Mouse (Mus musculus): ENCODE measurements at regions not wholly inside any gene's neighbourhood (a gene's known extent, or its start where the extent isn't known, plus 50 kb on each side); places are given as distances from the start of the nearest gene placed in this dataset.
A peak's percentile ranks its signal among the peaks of the same experiment; 100 is the strongest.

DNA sequence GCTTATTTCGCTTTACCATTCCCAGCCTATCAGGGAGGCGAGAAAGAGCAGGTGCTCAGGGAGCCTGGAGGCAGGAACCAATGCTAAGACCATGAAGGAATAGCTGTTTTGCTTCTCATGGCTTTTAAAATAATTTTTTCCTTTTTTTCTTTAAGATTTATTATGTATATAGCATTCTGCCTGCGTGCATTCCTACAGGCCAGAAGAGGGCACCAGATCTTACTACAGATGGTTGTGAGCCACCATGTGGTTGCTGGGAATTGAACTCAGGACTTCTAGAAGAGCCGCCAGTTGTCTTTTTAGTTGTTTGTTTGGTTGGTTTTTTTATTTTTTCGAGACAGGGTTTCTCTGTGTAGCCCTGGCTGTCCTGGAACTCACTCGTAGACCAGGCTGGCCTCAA is 113.6 kb upstream of the Armc2 start:
- Histone ChIP-seq H3K36me3 (no peaks in the 10 kb centered on the region), H3K27ac (no peak overlapping the region), H3K27me3 (ENCODE audit: insufficient read depth, poor library complexity, severe bottlenecking) (no peaks in the 10 kb centered on the region), H3K4me3 (no peak overlapping the region), H3K9me3 (no peaks in the 10 kb centered on the region), H3K4me1 (replicated peaks) (0 out of 2 replicates have a peak, but pooled peaks cover 8% of the 10 kb centered on the region)
- DNase-seq (ENCODE audit: low spot score): no peak
- 90% methylated on average over 6 of the region's 6 CpGs for WGBS

- H3K4me3 ChIP-seq: no peak overlapping the region
- 0 out of 2 replicates have a peak overlapping the region, but pooled peaks have one; percentile 40 for H3K27ac ChIP-seq
- no peaks in the 10 kb centered on the region for H3K27me3 ChIP-seq (ENCODE audit: insufficient read depth, poor library complexity, severe bottlenecking)
- WGBS: 75% methylated on average over 2 of the region's 2 CpGs
- peak; percentile 41 for DNase-seq (ENCODE audit: low spot score)
- H3K9me3 ChIP-seq: no peaks in the 10 kb centered on the region
- 0 out of 2 replicates have a peak, but pooled peaks cover 8% of the 10 kb centered on the region for H3K4me1 ChIP-seq (replicated peaks)
- H3K36me3 ChIP-seq: no peaks in the 10 kb centered on the region
Observed at GRCm38 (mm10) chr10:42131298-42131697, 113.1 kb upstream of the Armc2 start.

GRCm38 (mm10) chr10:42127865-42128419 is 109.7 kb upstream of the Armc2 start:
- DNase-seq (ENCODE audit: low spot score): no peak
- H3K27ac ChIP-seq: no peak overlapping the region
- no peaks in the 10 kb centered on the region for H3K36me3 ChIP-seq
- H3K4me1 ChIP-seq (replicated peaks): 0 out of 2 replicates have a peak, but pooled peaks cover 3% of the 10 kb centered on the region
- WGBS: 92% methylated on average over 14 of the region's 14 CpGs
- no peaks in the 10 kb centered on the region for H3K9me3 ChIP-seq
- H3K4me3 ChIP-seq: no peak overlapping the region
- H3K27me3 ChIP-seq (ENCODE audit: insufficient read depth, poor library complexity, severe bottlenecking): no peaks in the 10 kb centered on the region

DNA sequence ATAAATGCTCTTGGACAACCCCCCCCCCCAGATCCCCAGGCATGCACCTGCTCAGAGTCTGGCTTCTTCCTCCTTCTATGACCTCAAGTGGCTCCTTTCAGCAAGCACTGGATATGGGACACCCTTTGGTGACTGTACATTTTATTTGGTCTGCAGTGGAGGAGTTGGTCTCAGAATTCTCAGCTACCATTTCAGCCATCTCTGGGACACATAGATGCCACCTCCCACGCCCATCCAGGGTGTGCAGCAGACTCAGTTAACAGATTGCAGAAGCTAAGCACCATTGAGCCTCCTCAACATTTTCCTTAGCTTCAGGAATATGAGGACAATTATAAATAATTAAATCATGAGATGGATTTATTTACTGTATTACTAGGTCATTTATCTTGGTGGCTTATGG is 108.6 kb upstream of the Armc2 start:
- no peak for DNase-seq (ENCODE audit: low spot score)
- WGBS: 87% methylated on average over 1 of the region's 1 CpGs
- H3K36me3 ChIP-seq: no peaks in the 10 kb centered on the region
- no peaks in the 10 kb centered on the region for H3K27me3 ChIP-seq (ENCODE audit: insufficient read depth, poor library complexity, severe bottlenecking)
- no peaks in the 10 kb centered on the region for H3K9me3 ChIP-seq
- no peak overlapping the region for H3K27ac ChIP-seq
- peaks cover 9% of the 10 kb centered on the region; the same call in 1 of the 2 replicates for H3K4me1 ChIP-seq (replicated peaks)
- no peak overlapping the region for H3K4me3 ChIP-seq

- Histone ChIP-seq H3K36me3 (no peaks in the 10 kb centered on the region), H3K4me3 (no peak overlapping the region), H3K27me3 (ENCODE audit: insufficient read depth, poor library complexity, severe bottlenecking) (0 out of 2 replicates have a peak, but pooled peaks cover 4% of the 10 kb centered on the region), H3K9me3 (no peaks in the 10 kb centered on the region), H3K27ac (no peak overlapping the region), H3K4me1 (replicated peaks) (peaks cover 11% of the 10 kb centered on the region)
- 72% methylated on average over 7 of the region's 7 CpGs for WGBS
- no peak for DNase-seq (ENCODE audit: low spot score)
Observed at GRCm38 (mm10) chr10:42122768-42123635, 104.8 kb upstream of the Armc2 start.

DNA sequence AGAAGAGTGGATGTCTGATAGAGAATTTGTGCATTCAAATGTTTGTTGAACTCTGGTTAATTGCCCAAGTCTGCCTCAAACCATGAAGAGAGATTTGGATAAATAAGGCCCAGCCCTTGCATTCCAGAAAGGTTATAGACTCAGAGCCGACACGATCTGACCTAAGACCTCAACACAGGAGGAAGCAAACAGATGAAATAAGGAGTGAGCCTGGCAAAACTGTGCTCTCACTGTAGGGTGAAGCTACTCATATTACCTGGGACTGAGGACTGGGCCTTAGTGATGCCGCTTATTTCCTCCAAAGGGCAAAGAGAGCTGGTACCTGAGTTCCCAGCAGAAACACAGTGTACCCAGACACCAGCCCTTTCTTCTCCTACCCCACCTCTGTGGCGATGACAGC is 103.7 kb upstream of the Armc2 start:
- H3K27ac ChIP-seq: no peak overlapping the region
- no peaks in the 10 kb centered on the region for H3K36me3 ChIP-seq
- no peak for DNase-seq (ENCODE audit: low spot score)
- H3K27me3 ChIP-seq (ENCODE audit: insufficient read depth, poor library complexity, severe bottlenecking): 0 out of 2 replicates have a peak, but pooled peaks cover 4% of the 10 kb centered on the region
- no peaks in the 10 kb centered on the region for H3K9me3 ChIP-seq
- H3K4me1 ChIP-seq (replicated peaks): peaks cover 11% of the 10 kb centered on the region
- H3K4me3 ChIP-seq: no peak overlapping the region
- 63% methylated on average over 4 of the region's 4 CpGs for WGBS

DNA sequence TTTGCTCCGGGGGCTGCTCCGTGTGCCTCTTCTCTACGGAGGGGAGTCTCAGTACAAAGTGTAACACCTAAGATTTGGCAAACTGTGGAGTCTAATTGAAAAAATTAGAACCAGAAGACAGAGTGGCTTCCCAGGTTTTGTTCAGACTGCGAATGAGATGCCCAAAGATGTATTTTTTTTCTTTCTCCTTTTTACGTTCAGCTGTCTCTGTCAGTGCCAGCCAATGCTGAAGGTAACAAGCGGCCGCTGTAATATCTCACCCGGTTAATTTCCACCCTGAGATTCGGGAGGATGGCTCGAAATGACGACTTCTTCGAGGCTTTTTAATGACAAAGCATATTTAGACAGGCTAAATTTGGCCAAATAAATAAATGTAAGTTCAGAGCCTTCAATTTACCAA is 101.1 kb upstream of the Armc2 start:
- H3K27me3 ChIP-seq (ENCODE audit: insufficient read depth, poor library complexity, severe bottlenecking): 0 out of 2 replicates have a peak, but pooled peaks cover 4% of the 10 kb centered on the region
- no peaks in the 10 kb centered on the region for H3K9me3 ChIP-seq
- DNase-seq (ENCODE audit: low spot score): no peak
- WGBS: 83% methylated on average over 12 of the region's 12 CpGs
- no peaks in the 10 kb centered on the region for H3K36me3 ChIP-seq
- peaks cover 11% of the 10 kb centered on the region for H3K4me1 ChIP-seq (replicated peaks)
- H3K4me3 ChIP-seq: no peak overlapping the region
- no peak overlapping the region for H3K27ac ChIP-seq

DNA sequence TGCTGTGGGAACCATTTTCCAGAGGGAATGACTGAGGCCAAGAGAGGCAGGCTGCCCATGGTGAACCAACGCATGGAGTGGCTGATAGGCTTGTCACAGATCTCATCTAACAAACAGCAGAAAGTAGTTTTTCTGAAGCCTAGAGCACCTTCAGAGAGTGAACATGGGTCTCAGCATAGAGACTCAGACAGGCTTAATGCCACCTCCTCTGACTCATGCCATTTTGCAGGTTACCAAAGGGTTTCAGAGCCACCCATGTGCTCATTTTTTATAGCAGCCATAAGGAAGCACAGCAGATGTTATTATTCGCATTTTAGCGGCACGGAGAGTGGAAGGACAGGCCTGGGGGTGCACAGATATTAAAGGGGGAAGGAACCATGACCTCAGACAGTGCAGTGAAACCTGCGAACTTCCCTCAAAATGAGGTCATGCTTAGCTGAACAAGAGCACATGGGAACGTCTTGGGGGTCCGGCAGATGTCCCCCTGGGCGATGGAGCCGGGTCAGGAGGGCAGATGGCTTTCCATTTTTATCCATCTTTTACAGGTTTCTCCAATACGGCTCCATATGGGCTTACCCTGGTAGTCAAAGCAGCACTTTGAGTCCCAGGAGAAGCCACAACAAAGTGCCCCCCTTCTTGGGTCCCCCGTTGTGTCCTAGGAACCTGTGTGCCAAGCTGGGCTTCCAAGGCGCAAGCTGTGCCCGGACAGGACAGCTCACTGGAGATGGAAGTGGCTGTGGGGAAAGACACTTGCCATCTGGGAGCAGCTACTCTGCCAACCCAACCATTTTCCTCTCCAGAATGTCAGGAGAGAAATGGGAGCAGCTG is 100.3 kb upstream of the Armc2 start:
- Histone ChIP-seq H3K36me3 (no peaks in the 10 kb centered on the region), H3K27ac (no peak overlapping the region; the same call in 1 of the 2 replicates), H3K27me3 (ENCODE audit: insufficient read depth, poor library complexity, severe bottlenecking) (0 out of 2 replicates have a peak, but pooled peaks cover 4% of the 10 kb centered on the region), H3K9me3 (0 out of 2 replicates have a peak, but pooled peaks cover 2% of the 10 kb centered on the region), H3K4me3 (no peak overlapping the region), H3K4me1 (replicated peaks) (peaks cover 11% of the 10 kb centered on the region)
- WGBS: 84% methylated on average over 13 of the region's 13 CpGs
- DNase-seq (ENCODE audit: low spot score): no peak

- WGBS: 96% methylated on average over 5 of the region's 5 CpGs
- Histone ChIP-seq H3K27me3 (ENCODE audit: insufficient read depth, poor library complexity, severe bottlenecking) (0 out of 2 replicates have a peak, but pooled peaks cover 4% of the 10 kb centered on the region), H3K36me3 (no peaks in the 10 kb centered on the region), H3K9me3 (0 out of 2 replicates have a peak, but pooled peaks cover 6% of the 10 kb centered on the region), H3K27ac (no peak overlapping the region), H3K4me1 (replicated peaks) (peaks cover 8% of the 10 kb centered on the region), H3K4me3 (no peak overlapping the region)
- no peak for DNase-seq (ENCODE audit: low spot score)
Observed at GRCm38 (mm10) chr10:42117523-42117922, 99.3 kb upstream of the Armc2 start.

- DNase-seq (ENCODE audit: low spot score): no peak
- Histone ChIP-seq H3K36me3 (no peaks in the 10 kb centered on the region), H3K9me3 (0 out of 2 replicates have a peak, but pooled peaks cover 6% of the 10 kb centered on the region), H3K4me3 (no peak overlapping the region), H3K4me1 (replicated peaks) (peaks cover 5% of the 10 kb centered on the region; the same call in 1 of the 2 replicates), H3K27ac (no peak overlapping the region), H3K27me3 (ENCODE audit: insufficient read depth, poor library complexity, severe bottlenecking) (0 out of 2 replicates have a peak, but pooled peaks cover 4% of the 10 kb centered on the region)
- WGBS: 88% methylated on average over 4 of the region's 4 CpGs
Observed at GRCm38 (mm10) chr10:42115920-42116298, 97.7 kb upstream of the Armc2 start.

- 90% methylated on average over 4 of the region's 4 CpGs for WGBS
- DNase-seq (ENCODE audit: low spot score): no peak
- 0 out of 2 replicates have a peak, but pooled peaks cover 6% of the 10 kb centered on the region for H3K9me3 ChIP-seq
- H3K4me3 ChIP-seq: no peak overlapping the region
- peaks cover 5% of the 10 kb centered on the region; the same call in 1 of the 2 replicates for H3K4me1 ChIP-seq (replicated peaks)
- no peak overlapping the region for H3K27ac ChIP-seq
- H3K36me3 ChIP-seq: no peaks in the 10 kb centered on the region
- H3K27me3 ChIP-seq (ENCODE audit: insufficient read depth, poor library complexity, severe bottlenecking): 0 out of 2 replicates have a peak, but pooled peaks cover 4% of the 10 kb centered on the region
Observed at GRCm38 (mm10) chr10:42115224-42115919, 97.1 kb upstream of the Armc2 start.

DNA sequence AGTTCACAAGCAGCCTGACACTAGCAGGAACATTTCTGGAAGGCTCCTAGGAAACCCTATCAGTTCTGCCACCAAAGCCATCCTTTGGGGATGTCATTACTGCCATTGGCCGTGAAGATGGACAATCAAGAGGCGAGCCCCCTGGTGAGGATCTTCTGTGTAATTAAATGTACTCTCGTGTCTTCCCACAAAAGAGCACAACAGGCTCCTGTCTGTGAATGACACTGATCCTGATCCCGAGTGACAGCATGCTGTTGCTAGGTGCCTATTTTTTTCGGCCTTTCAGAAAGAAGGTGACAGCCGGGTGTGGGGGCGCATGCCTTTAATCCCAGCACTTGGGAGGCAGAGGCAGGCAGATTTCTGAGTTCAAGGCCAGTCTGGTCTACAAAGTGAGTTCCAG is 92.5 kb upstream of the Armc2 start:
- Histone ChIP-seq H3K27ac (no peak overlapping the region), H3K4me1 (replicated peaks) (peaks cover 24% of the 10 kb centered on the region), H3K36me3 (no peaks in the 10 kb centered on the region), H3K27me3 (ENCODE audit: insufficient read depth, poor library complexity, severe bottlenecking) (peaks cover 8% of the 10 kb centered on the region), H3K4me3 (no peak overlapping the region), H3K9me3 (0 out of 2 replicates have a peak, but pooled peaks cover 6% of the 10 kb centered on the region)
- DNase-seq (ENCODE audit: low spot score): no peak
- WGBS: 56% methylated on average over 7 of the region's 7 CpGs
